Mouse (Mus musculus) MEL (cell line): Measurements from ENCODE around the gene Cdkn2aipnl. TPM values are rescaled to one million over a fixed set of nuclear protein-coding genes. Genes with fewer than 3 reads are reported as not detected.
A peak's percentile ranks its signal among the peaks of the same experiment; 100 is the strongest.

Experiments
- DNase-seq: peaks from one replicate; pipeline ENCODE4 v3.0.0; 2011; ENCODE audit warnings: low read depth, low spot score
- H3K27ac ChIP-seq: 2 replicates; pipeline ENCODE4 v1.5.1; 2012; ENCODE audit warnings: low read depth, mild to moderate bottlenecking, control low read depth, low read length, moderate library complexity; ENCODE audit not compliant: control insufficient read depth
- H3K27me3 ChIP-seq, 2 experiments: fragments of 150-350 bp in 1 of 2; sonication (generic) in 1 of 2; 2 replicates each; pipeline ENCODE4 v1.6.1; 2012; ENCODE audit warnings: low read length in 2 of 2, mild to moderate bottlenecking in 2 of 2, improper control_type of control experiment in 1 of 2, moderate library complexity in 1 of 2; ENCODE audit not compliant: insufficient read depth in 2 of 2, control insufficient read depth in 1 of 2
- H3K36me3 ChIP-seq, 2 experiments: 2 replicates each; pipeline ENCODE4 v1.6.1; 2012 to 2014; ENCODE audit warnings: low read length in 2 of 2, improper control_type of control experiment in 1 of 2, inconsistent platforms in 1 of 2, mild to moderate bottlenecking in 1 of 2; ENCODE audit not compliant: insufficient read depth in 2 of 2, control insufficient read depth in 1 of 2
- H3K4me1 ChIP-seq, 2 experiments: fragments of 150-350 bp in 1 of 2; sonication (generic) in 1 of 2; 2 replicates each; pipeline ENCODE4 v1.6.1; 2012; ENCODE audit warnings: low read length in 2 of 2, improper control_type of control experiment in 1 of 2, mild to moderate bottlenecking in 1 of 2; ENCODE audit not compliant: insufficient read depth in 2 of 2, control insufficient read depth in 1 of 2
- H3K4me3 ChIP-seq, 2 experiments: fragments of 150-350 bp in 1 of 2; sonication (generic) in 1 of 2; 2 replicates each; pipeline ENCODE4 v1.5.1; 2012; ENCODE audit warnings: low read depth in 2 of 2, low read length in 2 of 2, mild to moderate bottlenecking in 2 of 2, moderate library complexity in 2 of 2, control low read depth in 1 of 2, improper control_type of control experiment in 1 of 2; ENCODE audit not compliant: control insufficient read depth in 1 of 2, insufficient read depth in 1 of 2
- H3K79me2 ChIP-seq: 2 replicates; pipeline ENCODE4 v1.6.1; 2012; ENCODE audit warnings: mild to moderate bottlenecking, low read length, moderate library complexity; ENCODE audit not compliant: control insufficient read depth, poor library complexity, insufficient read depth
- H3K9ac ChIP-seq: 2 replicates; pipeline ENCODE4 v1.6.1; 2012; ENCODE audit warnings: low read depth, mild to moderate bottlenecking, control low read depth, low read length, moderate library complexity; ENCODE audit not compliant: control insufficient read depth, poor library complexity, severe bottlenecking
- H3K9me3 ChIP-seq: fragments of 150-350 bp; sonication (generic); replicated peaks from 2 replicates; pipeline ENCODE4 v1.6.1; 2012; ENCODE audit warnings: mild to moderate bottlenecking, low read length, improper control_type of control experiment, moderate library complexity; ENCODE audit not compliant: insufficient read depth
- CHD1 ChIP-seq: IDR thresholded peaks from 2 replicates; pipeline ENCODE4 v1.6.1; 2012; ENCODE audit warnings: low read depth, mild to moderate bottlenecking, inconsistent platforms, low read length, improper control_type of control experiment
- CHD2 ChIP-seq: IDR thresholded peaks from 2 replicates; pipeline ENCODE4 v1.6.1; 2011; ENCODE audit warnings: low read length, improper control_type of control experiment
- CTCF ChIP-seq, 3 experiments: IDR thresholded peaks in 2 of 3; conservative IDR thresholded peaks in 1 of 3; 2 replicates each; pipeline ENCODE4 v1.5.1; 2011 to 2012; ENCODE audit warnings: low read length in 3 of 3, low read depth in 2 of 3, mild to moderate bottlenecking in 2 of 3, improper control_type of control experiment in 1 of 3, inconsistent platforms in 1 of 3, mixed read lengths in 1 of 3, moderate library complexity in 1 of 3; ENCODE audit not compliant: control insufficient read depth in 1 of 3, insufficient read depth in 1 of 3, poor library complexity in 1 of 3, severe bottlenecking in 1 of 3
- ETS1 ChIP-seq: IDR thresholded peaks from 2 replicates; pipeline ENCODE4 v1.6.1; 2012; ENCODE audit warnings: low read depth, mild to moderate bottlenecking, inconsistent platforms, low read length, improper control_type of control experiment, moderate library complexity
- GABPA ChIP-seq: IDR thresholded peaks from 2 replicates; pipeline ENCODE4 v1.6.1; 2012; ENCODE audit warnings: low read depth, mild to moderate bottlenecking, inconsistent platforms, low read length, improper control_type of control experiment, moderate library complexity
- GATA1 ChIP-seq: IDR thresholded peaks from 2 replicates; pipeline ENCODE4 v1.6.1; 2011; ENCODE audit warnings: low read depth, low read length, improper control_type of control experiment
- JUND ChIP-seq: IDR thresholded peaks from 2 replicates; pipeline ENCODE4 v1.6.1; 2011; ENCODE audit warnings: low read depth, mild to moderate bottlenecking, improper control_type of control experiment, low read length
- MAZ ChIP-seq: IDR thresholded peaks from 2 replicates; pipeline ENCODE4 v1.6.1; 2012; ENCODE audit warnings: low read depth, mild to moderate bottlenecking, inconsistent platforms, low read length, improper control_type of control experiment
- MEF2A ChIP-seq: IDR thresholded peaks from 2 replicates; pipeline ENCODE4 v1.6.1; 2014; ENCODE audit warnings: low read depth, mild to moderate bottlenecking, inconsistent platforms, low read length, improper control_type of control experiment; ENCODE audit not compliant: poor library complexity, insufficient replicate concordance, severe bottlenecking; ENCODE audit errors: extremely low read depth
- MXI1 ChIP-seq: IDR thresholded peaks from 2 replicates; pipeline ENCODE4 v1.6.1; 2011; ENCODE audit warnings: mild to moderate bottlenecking, low read depth, low read length, improper control_type of control experiment
- MYB ChIP-seq: IDR thresholded peaks from 2 replicates; pipeline ENCODE4 v1.6.1; 2011; ENCODE audit warnings: mild to moderate bottlenecking, low read depth, low read length, improper control_type of control experiment
- NELFE ChIP-seq: IDR thresholded peaks from 2 replicates; pipeline ENCODE4 v1.6.1; 2011; ENCODE audit warnings: low read depth, low read length, improper control_type of control experiment
- POLR2AphosphoS5 ChIP-seq: IDR thresholded peaks from 2 replicates; pipeline ENCODE4 v1.6.1; 2012; ENCODE audit warnings: low read depth, borderline replicate concordance, mild to moderate bottlenecking, inconsistent platforms, low read length, moderate library complexity, mixed read lengths
- RAD21 ChIP-seq: IDR thresholded peaks from 2 replicates; pipeline ENCODE4 v1.6.1; 2011; ENCODE audit warnings: mild to moderate bottlenecking, low read depth, low read length, improper control_type of control experiment
- TBP ChIP-seq: IDR thresholded peaks from 2 replicates; pipeline ENCODE4 v1.8.0; 2011; ENCODE audit warnings: low read depth, low read length, improper control_type of control experiment
- ZC3H11A ChIP-seq: IDR thresholded peaks from 2 replicates; pipeline ENCODE4 v1.6.1; 2012; ENCODE audit warnings: low read depth, mild to moderate bottlenecking, inconsistent platforms, low read length, improper control_type of control experiment
- ZKSCAN1 ChIP-seq: IDR thresholded peaks from 2 replicates; pipeline ENCODE4 v1.6.1; 2012; ENCODE audit warnings: low read depth, mild to moderate bottlenecking, inconsistent platforms, low read length, improper control_type of control experiment, moderate library complexity
- ZMIZ1 ChIP-seq: IDR thresholded peaks from 2 replicates; pipeline ENCODE4 v1.6.1; 2012; ENCODE audit warnings: low read depth, mild to moderate bottlenecking, inconsistent platforms, low read length, improper control_type of control experiment, moderate library complexity
- ZNF384 ChIP-seq: IDR thresholded peaks from 2 replicates; pipeline ENCODE4 v1.6.1; 2012; ENCODE audit warnings: low read depth, mild to moderate bottlenecking, inconsistent platforms, low read length, improper control_type of control experiment
- polyA plus RNA-seq, 2 experiments: library from polyadenylated mRNA; stranded (reverse) in 1 of 2; unstranded in 1 of 2; fragments of >175 nt in 1 of 2; fragments of >200 nt in 1 of 2; gene quantifications; 2 replicates each; pipeline versions ENCODE4 v1.2.1 to v1.2.4; 2012; ENCODE audit warnings: low replicate concordance in 2 of 2, low read depth in 1 of 2; ENCODE audit not compliant: insufficient read length in 2 of 2, insufficient read depth in 1 of 2, missing spikeins in 1 of 2
- total RNA-seq: library from RNA; depleted of rRNA; stranded (reverse); fragments of 300-350 nt; gene quantifications from 2 replicates; pipeline ENCODE4 v1.2.3, GENCODE M21; 2012

Cdkn2aipnl gene
- total and polyA plus RNA-seq, 3 experiments, result 74.5 to 111 TPM; not detected in 1

DNA sequence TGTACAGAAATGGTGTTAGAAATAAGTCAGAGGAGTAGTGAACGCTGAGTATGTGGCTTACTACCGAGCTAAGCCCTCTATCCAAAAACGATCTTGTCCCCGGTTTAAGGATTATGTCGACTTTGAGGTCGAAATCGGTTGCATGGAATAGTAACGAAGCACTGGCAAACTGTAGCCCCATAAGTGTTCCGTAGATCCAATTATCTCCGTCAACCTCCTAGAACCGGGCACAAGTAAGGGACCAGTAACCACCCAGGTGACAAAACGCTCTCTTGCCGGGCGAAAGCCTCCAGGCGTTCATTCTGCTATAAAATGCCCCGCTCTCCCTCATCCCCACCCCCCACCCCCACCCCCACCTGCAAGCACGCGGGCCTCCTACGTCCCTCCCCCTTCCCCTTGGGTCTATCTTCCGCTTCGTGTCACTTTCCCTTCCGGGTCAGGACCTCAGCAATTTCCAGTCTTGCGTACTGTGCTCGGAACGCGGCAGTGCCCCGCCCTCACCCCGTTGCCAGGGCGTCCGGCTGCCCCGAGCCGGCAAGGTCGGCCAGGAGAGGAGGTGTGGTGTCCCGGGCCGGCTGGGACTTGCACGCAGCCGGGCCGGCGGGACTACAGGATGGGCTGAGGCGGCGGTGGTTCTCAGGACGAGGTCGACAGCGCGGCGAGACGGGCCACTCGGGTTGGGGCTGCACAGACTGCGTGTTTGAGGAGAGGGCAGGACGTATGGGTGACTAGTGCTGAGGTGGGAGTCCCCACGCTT lies 36.5 kb downstream of the Cdkn2aipnl start, which contains the start of gene Cdkl3 (continued):
- TF ChIP-seq MAZ, result peak; percentile 96
- TF ChIP-seq MEF2A, result no peak
- TF ChIP-seq NELFE, result peak; percentile 97
- peak; percentile 53 for TF ChIP-seq ETS1
- no peak for TF ChIP-seq JUND
- TF ChIP-seq GABPA, result 0 out of 2 replicates have a peak, but pooled peaks have one; percentile 15
- no peak for TF ChIP-seq RAD21
- TF ChIP-seq MYB, result no peak
- no peak for TF ChIP-seq ZC3H11A
- TF ChIP-seq CTCF (IDR thresholded peaks at IDR 0.05 in 2 of 3, conservative IDR thresholded peaks at IDR 0.05 in 1 of 3; ENCODE audit: control insufficient read depth in 1 of 3, insufficient read depth in 1 of 3, low read depth in 2 of 3, low read length in 3 of 3, poor library complexity in 1 of 3, severe bottlenecking in 1 of 3), result no peak

DNA sequence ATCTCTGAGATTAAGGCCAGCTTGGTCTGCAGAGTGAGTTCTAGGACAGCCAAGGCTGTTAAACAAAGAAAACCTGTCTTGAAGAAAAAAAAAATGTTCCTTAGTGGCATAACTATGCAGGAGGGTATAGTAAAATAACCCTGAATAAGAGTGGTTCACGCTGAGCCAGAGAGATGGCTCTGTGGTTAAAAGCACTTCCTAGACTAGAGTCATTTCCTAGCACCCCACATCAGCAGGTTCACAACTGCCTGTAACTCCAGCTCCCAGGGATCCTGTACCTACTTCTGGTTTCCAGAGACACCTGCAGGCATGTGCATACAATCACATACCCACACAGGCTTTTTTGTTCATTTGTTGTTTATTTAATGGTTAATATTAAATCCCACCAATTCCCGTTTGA lies 38.1 kb downstream of the Cdkn2aipnl start:
- Histone ChIP-seq H3K9me3 (no peaks in the 10 kb centered on the region), H3K79me2 (peaks cover 10% of the 10 kb centered on the region), H3K27ac (no peak overlapping the region), H3K4me1 (peaks cover 2 to 10% of the 10 kb centered on the region in 2 experiments; a peak in 3 of 4 replicates), H3K36me3 (peaks cover 0 to 17% of the 10 kb centered on the region in 2 experiments; a peak in 2 of 4 replicates), H3K9ac (no peak overlapping the region), H3K27me3 (no peaks in the 10 kb centered on the region), H3K4me3 (no peak overlapping the region)
- TF ChIP-seq TBP (no peak), ZC3H11A (no peak), MXI1 (no peak), CTCF (IDR thresholded peaks at IDR 0.05 in 2 of 3, conservative IDR thresholded peaks at IDR 0.05 in 1 of 3; ENCODE audit: control insufficient read depth in 1 of 3, insufficient read depth in 1 of 3, low read depth in 2 of 3, low read length in 3 of 3, poor library complexity in 1 of 3, severe bottlenecking in 1 of 3) (no peak), MEF2A (no peak), POLR2AphosphoS5 (no peak), GATA1 (no peak), CHD2 (no peak), JUND (no peak), ZMIZ1 (no peak), ZNF384 (no peak), CHD1 (no peak), ZKSCAN1 (no peak)
- peak; percentile 24 for DNase-seq
